Mouse (Mus musculus) bone marrow macrophage, adult 2 months (primary cell): ENCODE results near the gene Dennd1b.

Source experiments
- CTCF ChIP-seq: IDR thresholded peaks from 2 replicates; pipeline ENCODE4 v1.5.1; 2012; ENCODE audit warnings: low read depth, mild to moderate bottlenecking, low read length, moderate library complexity
- POLR2A ChIP-seq: IDR thresholded peaks from 2 replicates; pipeline ENCODE4 v1.6.1; 2012; ENCODE audit warnings: mild to moderate bottlenecking, low read depth, low read length, borderline replicate concordance

DNA sequence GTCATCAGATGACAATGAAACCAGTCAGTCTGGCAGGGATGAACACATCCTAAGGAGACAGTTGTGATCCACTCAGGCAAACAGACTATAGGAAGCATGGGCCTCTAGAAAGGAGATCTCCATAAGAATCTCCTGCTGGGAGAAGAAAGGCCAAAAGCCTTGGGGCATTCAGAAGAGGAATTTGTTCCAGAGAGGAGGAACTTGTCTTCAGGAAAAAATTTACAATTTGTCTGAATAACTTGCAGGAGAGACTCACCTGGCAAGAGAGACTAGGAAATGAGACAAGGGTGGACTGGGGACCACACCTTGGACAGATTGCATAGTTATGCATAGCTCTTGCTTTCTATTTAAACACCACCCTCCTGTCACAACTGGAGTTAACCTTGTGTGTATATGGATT lies 6.7 kb upstream of the Dennd1b start:
- TF ChIP-seq POLR2A (no peak), CTCF (no peak)
